Mouse (Mus musculus): ENCODE results near the gene Rps28. TPM values are rescaled to one million over a fixed set of nuclear protein-coding genes. Genes with fewer than 3 reads are reported as not detected.
"Not testable (repeated sequence)": the region's sequence is repeated elsewhere in the genome, so short reads cannot be mapped to it uniquely, and the experiment has no call there.

Rps28 gene
- 779 and 868 TPM in 2 replicates for polyA plus RNA-seq (2015; fragmentation: Nextera tagmentation; extraction: Ambion mirVana)

- peak; percentile 95 for ATAC-seq
- Histone ChIP-seq H3K4me2 (peak within 1 kb of the TSS; percentile 95), H3K4me1 (peaks cover 45% of the 10 kb centered on the region), H3K36me3 (ENCODE audit: poor library complexity, severe bottlenecking) (peaks cover 42% of the 10 kb centered on the region), H3K27ac (peak within 1 kb of the TSS; percentile 85), H3K4me3 (peak within 1 kb of the TSS; percentile 85), H3K27me3 (no peaks in the 10 kb centered on the region), H3K9me3 (replicated peaks) (no peaks in the 10 kb centered on the region), H3K9ac (peak within 1 kb of the TSS; percentile 86)
- WGBS: under 1% methylated on average over 51 of the region's 51 CpGs
These were observed at the start of gene Rps28, which contains the start of gene Ndufa7 for GRCm38 (mm10) chr17:33824084-33824996. Gene Rps28 (minus strand): TSS chr17:33824562. Gene Ndufa7 (plus strand): TSS chr17:33824572.

DNA sequence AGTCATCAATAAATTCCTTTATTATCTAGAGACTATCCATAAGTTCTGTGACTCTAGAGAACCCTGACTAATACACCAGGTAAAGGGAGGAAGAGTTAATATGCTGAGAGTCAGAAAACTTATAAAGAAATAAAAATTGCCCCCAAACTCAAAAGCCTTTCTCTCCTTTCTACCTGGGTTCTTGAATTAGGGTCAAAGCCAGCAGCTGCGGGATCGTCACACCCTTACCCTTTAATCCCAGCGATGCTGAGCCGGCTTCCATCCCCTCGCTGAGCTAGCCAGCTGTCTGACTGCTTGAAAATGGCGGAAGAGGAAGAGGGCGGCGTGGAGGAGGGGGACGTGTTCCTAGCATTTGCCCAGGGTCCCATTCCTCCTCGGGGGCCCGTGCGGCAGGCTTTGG is 49.2 kb upstream of the Rps28 start, which contains the start of gene Gm7029:
Gene Gm7029 (plus strand): TSS at position 301 of the 400 bp plus-strand sequence.
- H3K4me1 ChIP-seq; H3K4me3 ChIP-seq; H3K4me2 ChIP-seq; ATAC-seq; H3K9me3 ChIP-seq (replicated peaks); H3K9ac ChIP-seq; H3K27me3 ChIP-seq; H3K27ac ChIP-seq: not testable (repeated sequence)
- WGBS: no CpG with 5 or more reads among the region's 12 CpGs
- peaks cover 33% of the 10 kb centered on the region for H3K36me3 ChIP-seq (ENCODE audit: poor library complexity, severe bottlenecking)

DNA sequence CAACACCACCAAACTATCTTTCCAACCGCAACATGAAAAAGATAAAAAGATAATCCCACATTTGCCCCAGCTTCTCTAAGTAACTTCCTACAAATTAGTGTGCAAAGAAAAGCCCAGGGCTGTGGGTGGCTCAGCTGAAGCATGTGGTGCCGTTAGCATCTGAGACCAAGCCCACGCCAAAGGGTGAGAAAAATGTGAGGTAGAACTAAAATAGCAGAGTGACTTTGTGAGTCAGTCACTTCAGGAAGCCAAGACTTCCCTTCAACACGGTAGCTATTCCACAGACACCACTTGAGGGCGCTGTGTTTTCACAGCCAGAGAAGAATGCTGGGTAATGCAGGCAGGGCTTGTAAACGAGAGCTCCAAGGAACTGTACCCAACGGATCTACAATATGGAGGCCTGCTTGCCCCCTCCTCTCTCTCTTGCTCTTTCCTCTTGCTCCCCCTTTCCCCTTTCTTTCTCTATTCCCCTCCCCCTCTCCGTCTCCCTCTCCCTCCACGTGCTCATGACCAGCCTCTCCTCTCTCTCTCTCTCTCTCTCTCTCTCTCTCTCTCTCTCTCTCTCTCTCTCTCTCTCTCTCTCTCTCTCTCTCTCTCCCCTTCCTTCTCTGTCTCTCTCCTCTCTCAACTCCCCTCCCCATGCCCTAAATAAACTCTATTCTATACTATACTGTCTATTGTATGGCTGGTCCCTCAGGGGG is 41.1 kb upstream of the Rps28 start:
- H3K27ac ChIP-seq: no peak overlapping the region
- no peaks in the 10 kb centered on the region for H3K27me3 ChIP-seq
- no peak overlapping the region for H3K4me3 ChIP-seq
- 43% methylated on average over 9 of the region's 9 CpGs for WGBS
- no peak for ATAC-seq
- H3K4me2 ChIP-seq: no peak overlapping the region
- no peaks in the 10 kb centered on the region for H3K9me3 ChIP-seq (replicated peaks)
- no peak overlapping the region for H3K9ac ChIP-seq
- H3K36me3 ChIP-seq (ENCODE audit: poor library complexity, severe bottlenecking): no peaks in the 10 kb centered on the region
- no peaks in the 10 kb centered on the region for H3K4me1 ChIP-seq

DNA sequence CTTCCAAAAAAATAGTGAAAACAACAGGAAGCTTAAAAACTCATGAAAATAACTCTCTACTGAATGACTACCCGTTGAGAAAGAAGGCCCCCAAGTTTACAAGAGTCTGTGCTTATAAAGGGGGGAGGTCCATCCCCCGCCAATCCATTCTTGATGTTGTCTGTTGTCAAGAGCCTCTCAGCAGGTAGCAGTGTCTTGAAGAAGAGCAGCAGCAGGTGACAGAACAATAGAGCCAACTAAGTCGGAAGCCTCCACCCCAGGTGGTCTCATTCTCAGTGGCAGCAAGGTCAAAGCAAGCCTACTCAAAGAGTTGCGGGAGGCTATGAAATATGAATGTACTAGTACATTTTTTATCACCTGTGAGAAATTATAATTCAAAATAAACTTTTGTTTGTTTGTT is 33.5 kb upstream of the Rps28 start:
- Histone ChIP-seq H3K27me3 (no peaks in the 10 kb centered on the region), H3K4me2 (no peak overlapping the region), H3K36me3 (ENCODE audit: poor library complexity, severe bottlenecking) (no peaks in the 10 kb centered on the region), H3K4me3 (no peak overlapping the region), H3K9ac (no peak overlapping the region), H3K9me3 (replicated peaks) (no peaks in the 10 kb centered on the region), H3K4me1 (no peaks in the 10 kb centered on the region), H3K27ac (no peak overlapping the region)
- ATAC-seq: no peak
- WGBS: 62% methylated on average over 4 of the region's 4 CpGs

GRCm38 (mm10) chr17:33851331-33851730 is 27.0 kb upstream of the Rps28 start:
- ATAC-seq: no peak
- no peaks in the 10 kb centered on the region for H3K27me3 ChIP-seq
- WGBS: 87% methylated on average over 1 of the region's 1 CpGs
- H3K9me3 ChIP-seq (replicated peaks): no peaks in the 10 kb centered on the region
- no peaks in the 10 kb centered on the region for H3K4me1 ChIP-seq
- no peak overlapping the region for H3K9ac ChIP-seq
- H3K4me2 ChIP-seq: no peak overlapping the region
- no peak overlapping the region for H3K4me3 ChIP-seq
- H3K36me3 ChIP-seq (ENCODE audit: poor library complexity, severe bottlenecking): peaks cover 36% of the 10 kb centered on the region
- no peak overlapping the region for H3K27ac ChIP-seq

- H3K36me3 ChIP-seq (ENCODE audit: poor library complexity, severe bottlenecking): peaks cover 36% of the 10 kb centered on the region
- H3K4me2 ChIP-seq: no peak overlapping the region
- no peak overlapping the region for H3K27ac ChIP-seq
- H3K27me3 ChIP-seq: no peaks in the 10 kb centered on the region
- no peak for ATAC-seq
- H3K4me3 ChIP-seq: no peak overlapping the region
- H3K4me1 ChIP-seq: peaks cover 18% of the 10 kb centered on the region
- 92% methylated on average over 8 of the region's 8 CpGs for WGBS
- no peaks in the 10 kb centered on the region for H3K9me3 ChIP-seq (replicated peaks)
- no peak overlapping the region for H3K9ac ChIP-seq
These were observed 23.8 kb upstream of the Rps28 start for GRCm38 (mm10) chr17:33848139-33848538.

- ATAC-seq: no peak
- 69% methylated on average over 1 of the region's 1 CpGs for WGBS
- H3K27ac ChIP-seq: no peak overlapping the region
- H3K27me3 ChIP-seq: no peaks in the 10 kb centered on the region
- peaks cover 18% of the 10 kb centered on the region for H3K4me1 ChIP-seq
- H3K4me3 ChIP-seq: peak overlapping the region; percentile 90
- H3K4me2 ChIP-seq: peak overlapping the region; percentile 96
- peak overlapping the region; percentile 81 for H3K9ac ChIP-seq
- H3K9me3 ChIP-seq (replicated peaks): no peaks in the 10 kb centered on the region
- peaks cover 30% of the 10 kb centered on the region for H3K36me3 ChIP-seq (ENCODE audit: poor library complexity, severe bottlenecking)
These were observed 19.8 kb upstream of the Rps28 start for GRCm38 (mm10) chr17:33844196-33844595.

DNA sequence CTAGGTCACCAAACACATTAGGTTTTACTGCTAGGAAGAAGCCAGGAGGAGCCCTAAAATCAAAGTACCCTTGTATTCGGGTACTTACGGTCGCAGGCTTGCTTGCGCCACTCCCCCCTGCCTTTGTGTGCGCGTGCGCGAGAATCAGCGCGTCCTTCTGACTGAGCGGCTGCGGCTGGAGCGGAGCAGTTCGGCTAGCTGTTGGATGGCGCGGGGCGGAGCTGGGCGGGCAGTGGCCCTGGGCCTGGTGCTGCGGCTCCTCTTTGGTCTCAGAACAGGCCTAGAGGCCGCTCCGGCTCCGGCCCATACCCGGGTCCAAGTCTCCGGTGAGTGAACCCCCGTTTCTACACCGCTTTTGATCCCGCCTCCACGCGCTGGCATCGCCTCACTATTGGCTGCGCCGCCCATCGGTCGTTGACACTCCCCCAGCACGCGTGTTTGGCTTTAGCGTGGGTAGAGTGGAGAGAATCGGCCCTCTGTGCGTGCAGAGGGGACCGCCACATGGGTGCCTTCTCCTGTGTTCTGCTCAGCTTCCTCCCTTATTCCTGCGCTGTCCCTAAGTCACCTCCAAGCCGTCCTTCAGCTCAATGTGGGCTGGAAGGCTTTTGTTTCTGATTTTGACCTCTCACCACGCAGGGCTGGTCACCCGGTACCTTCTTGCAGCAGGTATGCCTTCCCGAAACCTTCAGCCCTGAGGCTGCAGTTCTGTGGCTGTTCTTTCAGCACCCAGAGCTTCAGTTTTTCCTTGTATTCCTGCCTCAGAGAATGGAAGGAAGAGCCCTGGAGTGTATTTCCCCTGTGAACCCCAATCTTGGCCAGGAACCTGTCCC is 18.8 kb upstream of the Rps28 start, which contains the start of gene Cd320:
Gene Cd320 (plus strand): TSS at position 126 of the 830 bp plus-strand sequence.
- under 1% methylated on average over 44 of the region's 45 CpGs for WGBS

GRCm38 (mm10) chr17:33829561-33829960 is 5.2 kb upstream of the Rps28 start:
- no peak for ATAC-seq
- no peak overlapping the region for H3K4me2 ChIP-seq
- no peak overlapping the region; the same call in 1 of the 2 replicates for H3K9ac ChIP-seq
- peaks cover 23% of the 10 kb centered on the region for H3K4me1 ChIP-seq
- 93% methylated on average over 10 of the region's 10 CpGs for WGBS
- peaks cover 53% of the 10 kb centered on the region for H3K36me3 ChIP-seq (ENCODE audit: poor library complexity, severe bottlenecking)
- no peak overlapping the region for H3K4me3 ChIP-seq
- no peaks in the 10 kb centered on the region for H3K27me3 ChIP-seq
- H3K27ac ChIP-seq: no peak overlapping the region
- no peaks in the 10 kb centered on the region for H3K9me3 ChIP-seq (replicated peaks)

More for the DNA sequence above, 18.8 kb upstream of the Rps28 start, which contains the start of gene Cd320:
- peak within 1 kb of the TSS; percentile 96 for H3K4me2 ChIP-seq
- H3K9ac ChIP-seq: peak within 1 kb of the TSS; percentile 81
- H3K4me3 ChIP-seq: peak within 1 kb of the TSS; percentile 90
- no peaks in the 10 kb centered on the region for H3K27me3 ChIP-seq
- H3K27ac ChIP-seq: peak within 1 kb of the TSS; percentile 59; the same call in 1 of the 2 replicates
- peaks cover 30% of the 10 kb centered on the region for H3K36me3 ChIP-seq (ENCODE audit: poor library complexity, severe bottlenecking)
- H3K9me3 ChIP-seq (replicated peaks): no peaks in the 10 kb centered on the region
- ATAC-seq: peak; percentile 97
- H3K4me1 ChIP-seq: peaks cover 18% of the 10 kb centered on the region

GRCm38 (mm10) chr17:33828892-33829291 is 4.5 kb upstream of the Rps28 start:
- WGBS: 61% methylated on average over 2 of the region's 2 CpGs
- no peak overlapping the region for H3K9ac ChIP-seq
- H3K36me3 ChIP-seq (ENCODE audit: poor library complexity, severe bottlenecking): peaks cover 46% of the 10 kb centered on the region
- no peak for ATAC-seq
- no peak overlapping the region for H3K4me3 ChIP-seq
- no peaks in the 10 kb centered on the region for H3K9me3 ChIP-seq (replicated peaks)
- no peak overlapping the region for H3K27ac ChIP-seq
- no peaks in the 10 kb centered on the region for H3K27me3 ChIP-seq
- H3K4me1 ChIP-seq: peaks cover 23% of the 10 kb centered on the region
- H3K4me2 ChIP-seq: no peak overlapping the region

- Histone ChIP-seq H3K9ac (no peak overlapping the region), H3K4me3 (no peak overlapping the region), H3K36me3 (ENCODE audit: poor library complexity, severe bottlenecking) (peaks cover 41% of the 10 kb centered on the region), H3K27me3 (no peaks in the 10 kb centered on the region), H3K4me1 (peaks cover 43% of the 10 kb centered on the region), H3K4me2 (no peak overlapping the region), H3K9me3 (replicated peaks) (no peaks in the 10 kb centered on the region), H3K27ac (no peak overlapping the region)
- ATAC-seq: no peak
- WGBS: 0% methylated on average over 3 of the region's 3 CpGs
These were observed 2.5 kb upstream of the Rps28 start for GRCm38 (mm10) chr17:33826850-33827249.
